Mouse (Mus musculus): ENCODE measurements around the gene Klhl5. TPM values are rescaled to one million over a fixed set of nuclear protein-coding genes. Genes with fewer than 3 reads are reported as not detected.

Klhl5 gene
- polyA plus RNA-seq, 1 experiment from 2014 or later: 72.0 TPM

DNA sequence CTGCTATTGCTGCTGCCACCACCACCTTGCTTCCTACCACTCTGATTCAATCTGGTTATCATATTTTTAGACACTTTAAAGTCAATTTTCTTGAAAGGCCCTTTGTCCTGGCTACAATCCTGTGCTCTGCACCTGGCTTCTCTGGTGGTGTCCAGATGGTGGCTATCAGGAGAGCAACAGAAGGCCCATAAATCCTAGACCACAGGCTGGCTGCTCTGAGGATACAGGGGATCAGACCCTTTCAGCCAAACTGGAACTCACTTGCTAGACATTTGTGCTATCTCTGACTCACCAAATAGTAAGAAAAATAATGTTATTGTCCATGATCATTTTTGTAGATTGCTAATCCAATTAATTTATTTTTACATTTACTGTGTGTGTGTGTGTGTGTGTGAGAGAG lies 13.6 kb upstream of the Klhl5 start:
- Histone ChIP-seq H3K27ac (ENCODE audit: low read length) (no peak overlapping the region), H3K36me3 (ENCODE audit: insufficient read depth, low read length) (no peaks in the 10 kb centered on the region), H3K27me3 (replicated peaks; ENCODE audit: insufficient read depth, low read length) (no peaks in the 10 kb centered on the region), H3K9me3 (ENCODE audit: low read length) (no peaks in the 10 kb centered on the region), H3K9ac (replicated peaks; ENCODE audit: low read depth) (no peak overlapping the region), H3K4me1 (ENCODE audit: insufficient read depth, low read depth, low read length) (no peaks in the 10 kb centered on the region; the same call in 1 of the 2 replicates), H3K4me2 (replicated peaks; ENCODE audit: low read depth, low read length) (no peak overlapping the region), H3K4me3 (ENCODE audit: low read depth, low read length) (no peak overlapping the region)
- no peak for TF ChIP-seq EP300 (IDR thresholded peaks at IDR 0.05)
- TF ChIP-seq CTCF (IDR thresholded peaks at IDR 0.05): no peak
- ATAC-seq (no peak), DNase-seq (ENCODE audit: low spot score) (no peak)

DNA sequence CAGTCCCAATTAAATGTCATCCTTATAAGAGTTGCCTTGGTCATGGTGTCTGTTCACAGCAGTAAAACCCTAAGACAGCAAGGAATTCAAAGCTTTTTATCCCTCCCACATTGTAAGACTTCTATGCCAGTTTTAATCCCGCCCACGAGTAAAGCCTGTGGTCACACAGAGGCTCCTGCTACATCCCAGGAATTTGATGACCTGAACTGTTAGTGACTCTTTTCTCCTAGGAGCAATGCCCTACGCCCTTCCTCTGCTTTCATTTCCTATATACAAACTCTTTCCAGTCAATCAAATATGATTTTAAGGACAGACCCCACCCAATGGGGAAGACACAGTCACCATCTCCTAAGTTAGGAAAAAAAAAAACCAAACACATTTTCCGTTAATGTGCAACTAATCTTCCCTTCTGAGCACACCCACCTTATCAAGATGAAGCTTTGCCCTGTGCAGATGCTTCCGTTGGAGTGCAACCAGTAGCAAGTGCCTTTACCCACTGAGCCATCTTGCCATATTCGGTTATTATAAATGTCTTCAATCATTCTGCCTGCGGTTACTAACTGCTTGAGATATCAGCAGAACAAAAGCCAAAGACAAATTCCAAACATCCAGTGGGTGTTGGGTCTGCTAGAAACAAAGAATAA lies 12.3 kb upstream of the Klhl5 start:
- ATAC-seq (peak; percentile 82), DNase-seq (ENCODE audit: low spot score) (peak; percentile 72)
- WGBS: 70% methylated on average over 7 of the region's 7 CpGs
- Histone ChIP-seq H3K27ac (ENCODE audit: low read length) (no peak overlapping the region), H3K27me3 (replicated peaks; ENCODE audit: insufficient read depth, low read length) (no peaks in the 10 kb centered on the region), H3K36me3 (ENCODE audit: insufficient read depth, low read length) (no peaks in the 10 kb centered on the region), H3K9me3 (ENCODE audit: low read length) (no peaks in the 10 kb centered on the region), H3K4me1 (ENCODE audit: insufficient read depth, low read depth, low read length) (no peaks in the 10 kb centered on the region; the same call in 1 of the 2 replicates), H3K4me3 (ENCODE audit: low read depth, low read length) (no peak overlapping the region), H3K4me2 (replicated peaks; ENCODE audit: low read depth, low read length) (no peak overlapping the region), H3K9ac (replicated peaks; ENCODE audit: low read depth) (no peak overlapping the region)
- TF ChIP-seq CTCF (IDR thresholded peaks at IDR 0.05): no peak
- peak; percentile 97 for TF ChIP-seq EP300 (IDR thresholded peaks at IDR 0.05)

DNA sequence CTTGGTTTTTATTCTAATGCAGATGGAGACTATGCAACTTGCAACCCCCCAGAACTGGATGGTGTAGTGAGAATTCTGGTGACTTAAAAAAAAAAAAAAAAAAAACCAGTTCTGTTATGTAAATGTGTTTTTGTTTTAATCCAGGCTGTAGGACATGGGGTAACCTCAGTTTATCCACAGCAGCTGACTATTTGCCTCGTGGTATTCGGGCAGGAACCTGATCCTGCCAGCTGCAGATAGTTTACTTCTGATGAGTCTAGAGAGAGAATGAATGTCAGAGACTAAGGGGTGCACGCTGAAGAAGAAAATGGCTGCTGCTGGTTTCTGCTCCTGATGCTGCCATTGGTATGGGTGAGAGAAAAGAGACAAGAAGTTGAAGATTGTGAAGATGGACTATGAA lies 11.3 kb upstream of the Klhl5 start:
- DNase-seq (ENCODE audit: low spot score) (no peak), ATAC-seq (no peak)
- no peaks in the 10 kb centered on the region; the same call in 1 of the 2 replicates for H3K4me1 ChIP-seq (ENCODE audit: insufficient read depth, low read depth, low read length)
- no peak overlapping the region for H3K27ac ChIP-seq (ENCODE audit: low read length)
- H3K9ac ChIP-seq (replicated peaks; ENCODE audit: low read depth): no peak overlapping the region
- WGBS: 85% methylated on average over 3 of the region's 3 CpGs
- no peaks in the 10 kb centered on the region for H3K27me3 ChIP-seq (replicated peaks; ENCODE audit: insufficient read depth, low read length)
- H3K4me3 ChIP-seq (ENCODE audit: low read depth, low read length): no peak overlapping the region
- H3K9me3 ChIP-seq (ENCODE audit: low read length): no peaks in the 10 kb centered on the region
- H3K4me2 ChIP-seq (replicated peaks; ENCODE audit: low read depth, low read length): no peak overlapping the region
- TF ChIP-seq EP300 (IDR thresholded peaks at IDR 0.05) (no peak), CTCF (IDR thresholded peaks at IDR 0.05) (no peak)
- H3K36me3 ChIP-seq (ENCODE audit: insufficient read depth, low read length): no peaks in the 10 kb centered on the region

- H3K4me1 ChIP-seq (ENCODE audit: insufficient read depth, low read depth, low read length): peaks cover under 1% of the 10 kb centered on the region; the same call in 1 of the 2 replicates
- no peak for TF ChIP-seq CTCF (IDR thresholded peaks at IDR 0.05)
- no peak for TF ChIP-seq EP300 (IDR thresholded peaks at IDR 0.05)
- H3K27me3 ChIP-seq (replicated peaks; ENCODE audit: insufficient read depth, low read length): no peaks in the 10 kb centered on the region
- H3K9me3 ChIP-seq (ENCODE audit: low read length): no peaks in the 10 kb centered on the region
- no peak overlapping the region for H3K27ac ChIP-seq (ENCODE audit: low read length)
- no peak overlapping the region for H3K4me3 ChIP-seq (ENCODE audit: low read depth, low read length)
- 45% methylated on average over 3 of the region's 3 CpGs for WGBS
- DNase-seq (ENCODE audit: low spot score) (peak; percentile 61), ATAC-seq (no peak)
- H3K36me3 ChIP-seq (ENCODE audit: insufficient read depth, low read length): no peaks in the 10 kb centered on the region
- no peak overlapping the region for H3K4me2 ChIP-seq (replicated peaks; ENCODE audit: low read depth, low read length)
- H3K9ac ChIP-seq (replicated peaks; ENCODE audit: low read depth): no peak overlapping the region
Observed at GRCm38 (mm10) chr5:65096805-65097204, 10.5 kb upstream of the Klhl5 start.

GRCm38 (mm10) chr5:65097457-65097856 lies 9.9 kb upstream of the Klhl5 start:
- Histone ChIP-seq H3K9me3 (ENCODE audit: low read length) (no peaks in the 10 kb centered on the region), H3K9ac (replicated peaks; ENCODE audit: low read depth) (no peak overlapping the region), H3K27ac (ENCODE audit: low read length) (no peak overlapping the region), H3K4me1 (ENCODE audit: insufficient read depth, low read depth, low read length) (peaks cover 5% of the 10 kb centered on the region; the same call in 1 of the 2 replicates), H3K27me3 (replicated peaks; ENCODE audit: insufficient read depth, low read length) (no peaks in the 10 kb centered on the region), H3K36me3 (ENCODE audit: insufficient read depth, low read length) (no peaks in the 10 kb centered on the region), H3K4me2 (replicated peaks; ENCODE audit: low read depth, low read length) (no peak overlapping the region), H3K4me3 (ENCODE audit: low read depth, low read length) (no peak overlapping the region)
- no peak for TF ChIP-seq EP300 (IDR thresholded peaks at IDR 0.05)
- no peak for TF ChIP-seq CTCF (IDR thresholded peaks at IDR 0.05)
- DNase-seq (ENCODE audit: low spot score) (no peak), ATAC-seq (no peak)
- WGBS: 66% methylated on average over 5 of the region's 5 CpGs

GRCm38 (mm10) chr5:65100002-65100401 lies 7.3 kb upstream of the Klhl5 start:
- H3K27ac ChIP-seq (ENCODE audit: low read length): no peak overlapping the region
- no peak overlapping the region for H3K9ac ChIP-seq (replicated peaks; ENCODE audit: low read depth)
- peaks cover 10% of the 10 kb centered on the region for H3K4me1 ChIP-seq (ENCODE audit: insufficient read depth, low read depth, low read length)
- H3K27me3 ChIP-seq (replicated peaks; ENCODE audit: insufficient read depth, low read length): no peaks in the 10 kb centered on the region
- DNase-seq (ENCODE audit: low spot score) (no peak), ATAC-seq (no peak)
- H3K36me3 ChIP-seq (ENCODE audit: insufficient read depth, low read length): no peaks in the 10 kb centered on the region
- H3K4me2 ChIP-seq (replicated peaks; ENCODE audit: low read depth, low read length): no peak overlapping the region
- TF ChIP-seq CTCF (IDR thresholded peaks at IDR 0.05) (no peak), EP300 (IDR thresholded peaks at IDR 0.05) (no peak)
- H3K4me3 ChIP-seq (ENCODE audit: low read depth, low read length): no peak overlapping the region
- WGBS: 83% methylated on average over 11 of the region's 11 CpGs
- H3K9me3 ChIP-seq (ENCODE audit: low read length): no peaks in the 10 kb centered on the region
